Mouse (Mus musculus) limb, embryonic 14.5 days (tissue): ENCODE measurements around the gene Acox2. TPM values are rescaled to one million over a fixed set of nuclear protein-coding genes. Genes with fewer than 3 reads are reported as not detected.

Experiments used
- ATAC-seq: fragments of 200-750 bp; cut with Nextera tagmentation; 2 replicates; pipeline ENCODE4 v1.8.0; 2017; ENCODE audit warnings: low read depth, moderate number of reproducible peaks, moderate TSS enrichment; ENCODE audit not compliant: low FRiP score
- DNase-seq: peaks from one replicate; pipeline ENCODE4 v3.0.0-alpha.2; 2015; ENCODE audit warnings: low spot score
- H3K27ac ChIP-seq: fragments of 300-500 bp; sonication (generic); replicated peaks from 2 replicates; pipeline ENCODE4 v1.5.1; 2014; ENCODE audit warnings: low read depth, mild to moderate bottlenecking, low read length, moderate library complexity, mixed read lengths
- H3K27me3 ChIP-seq: fragments of 300-500 bp; sonication (generic); 2 replicates; pipeline ENCODE4 v1.6.1; 2014; ENCODE audit warnings: low read length, mixed read lengths; ENCODE audit not compliant: control insufficient read depth, insufficient read depth
- H3K36me3 ChIP-seq: fragments of 300-500 bp; sonication (generic); 2 replicates; pipeline ENCODE4 v1.6.1; 2014; ENCODE audit warnings: mild to moderate bottlenecking, low read length, moderate library complexity, mixed read lengths; ENCODE audit not compliant: control insufficient read depth, insufficient read depth
- H3K4me1 ChIP-seq: fragments of 300-500 bp; sonication (generic); 2 replicates; pipeline ENCODE4 v1.6.1; 2014; ENCODE audit warnings: antibody characterized with exemption, low read length, mixed read lengths; ENCODE audit not compliant: control insufficient read depth, insufficient read depth
- H3K4me2 ChIP-seq: fragments of 300-500 bp; sonication (generic); replicated peaks from 2 replicates; pipeline ENCODE4 v1.6.1; 2014; ENCODE audit warnings: low read depth, mild to moderate bottlenecking, low read length, moderate library complexity; ENCODE audit not compliant: severe bottlenecking
- H3K4me3 ChIP-seq: fragments of 300-500 bp; sonication (generic); replicated peaks from 2 replicates; pipeline ENCODE4 v1.5.1; 2014; ENCODE audit warnings: low read length
- H3K9ac ChIP-seq: fragments of 300-500 bp; sonication (generic); 2 replicates; pipeline ENCODE4 v1.6.1; 2014; ENCODE audit warnings: mild to moderate bottlenecking, low read depth, low read length, moderate library complexity; ENCODE audit not compliant: severe bottlenecking
- H3K9me3 ChIP-seq: fragments of 300-500 bp; sonication (generic); 2 replicates; pipeline ENCODE4 v1.6.1; 2016; ENCODE audit warnings: low read length; ENCODE audit not compliant: control insufficient read depth
- POLR2A ChIP-seq: fragments of 200-500 bp; IDR thresholded peaks from 2 replicates; pipeline ENCODE4 v1.8.0; 2012; ENCODE audit warnings: inconsistent platforms, mild to moderate bottlenecking, moderate library complexity, borderline replicate concordance; ENCODE audit not compliant: insufficient read depth, insufficient read length; ENCODE audit errors: extremely low read depth
- WGBS: fragments of 180-500 bp; shearing (Covaris S2); extraction: QIAGEN DNeasy Blood & Tissue Kit; methylation state at CpG from one replicate; pipeline ENCODE4 v1.1.7; 2014; 5-methylcytosine and 5-hydroxymethylcytosine counted together
- polyA plus RNA-seq, 2 experiments: library from polyadenylated mRNA; depleted of rRNA in 1 of 2; stranded (reverse) in 1 of 2; unstranded in 1 of 2; fragments of >200 nt; fragmentation: Nextera tagmentation in 1 of 2; extraction: Ambion mirVana in 1 of 2; gene quantifications; 2 replicates each; pipeline versions ENCODE4 v1.2.1 to v1.2.3; 2012 to 2014

The Acox2 gene
- polyA plus RNA-seq, 2 experiments, result 0.41 TPM; not detected in 1

- peak; percentile 41 for DNase-seq
- H3K4me1 ChIP-seq, result no peaks in the 10 kb centered on the region
Measured at GRCm38 (mm10) chr14:8242388-8242920, 16.7 kb downstream of the Acox2 start.

GRCm38 (mm10) chr14:8241816-8242215, 17.3 kb downstream of the Acox2 start:
- Histone ChIP-seq H3K9ac (no peak overlapping the region), H3K27ac (no peak overlapping the region), H3K4me3 (no peak overlapping the region), H3K4me2 (no peak overlapping the region), H3K4me1 (no peaks in the 10 kb centered on the region), H3K9me3 (no peaks in the 10 kb centered on the region), H3K27me3 (no peaks in the 10 kb centered on the region), H3K36me3 (no peaks in the 10 kb centered on the region)
- TF ChIP-seq POLR2A, result no peak
- DNase-seq (no peak), ATAC-seq (no peak)

More at GRCm38 (mm10) chr14:8242388-8242920, 16.7 kb downstream of the Acox2 start:
- ATAC-seq, result no peak
- Histone ChIP-seq H3K36me3 (no peaks in the 10 kb centered on the region), H3K4me3 (no peak overlapping the region), H3K9ac (no peak overlapping the region), H3K4me2 (no peak overlapping the region), H3K27me3 (no peaks in the 10 kb centered on the region), H3K27ac (no peak overlapping the region), H3K9me3 (no peaks in the 10 kb centered on the region)
- TF ChIP-seq POLR2A, result no peak
- WGBS, result 59% methylated on average over 5 of the region's 5 CpGs

GRCm38 (mm10) chr14:8233252-8233651, 25.9 kb downstream of the Acox2 start:
- Histone ChIP-seq H3K4me3 (no peak overlapping the region), H3K9me3 (no peaks in the 10 kb centered on the region), H3K27me3 (no peaks in the 10 kb centered on the region), H3K4me2 (no peak overlapping the region), H3K4me1 (no peaks in the 10 kb centered on the region), H3K9ac (no peak overlapping the region), H3K36me3 (no peaks in the 10 kb centered on the region), H3K27ac (no peak overlapping the region)
- TF ChIP-seq POLR2A, result no peak
- WGBS, result 78% methylated on average over 1 of the region's 1 CpGs
- no peak for DNase-seq
- no peak for ATAC-seq

GRCm38 (mm10) chr14:8232155-8232910, 26.8 kb downstream of the Acox2 start:
- Histone ChIP-seq H3K4me2 (no peak overlapping the region), H3K9ac (no peak overlapping the region), H3K9me3 (no peaks in the 10 kb centered on the region), H3K36me3 (no peaks in the 10 kb centered on the region), H3K27ac (no peak overlapping the region), H3K27me3 (no peaks in the 10 kb centered on the region), H3K4me1 (no peaks in the 10 kb centered on the region), H3K4me3 (no peak overlapping the region)
- DNase-seq (no peak), ATAC-seq (no peak)
- 81% methylated on average over 6 of the region's 6 CpGs for WGBS
- TF ChIP-seq POLR2A, result no peak

- no peak overlapping the region for H3K4me3 ChIP-seq
- no peaks in the 10 kb centered on the region for H3K4me1 ChIP-seq
- H3K9ac ChIP-seq, result no peak overlapping the region
- H3K4me2 ChIP-seq, result no peak overlapping the region
- no peak overlapping the region for H3K27ac ChIP-seq
- DNase-seq, result no peak
- no peak for TF ChIP-seq POLR2A
- H3K27me3 ChIP-seq, result no peaks in the 10 kb centered on the region
- no peaks in the 10 kb centered on the region for H3K36me3 ChIP-seq
- ATAC-seq, result no peak
- H3K9me3 ChIP-seq, result no peaks in the 10 kb centered on the region
- WGBS, result 84% methylated on average over 9 of the region's 9 CpGs
Measured at GRCm38 (mm10) chr14:8229367-8230019, 29.7 kb downstream of the Acox2 start.
